Mouse (Mus musculus): ENCODE data around the gene Car12. TPM values are rescaled to one million over a fixed set of nuclear protein-coding genes. Genes with fewer than 3 reads are reported as not detected.
A peak's percentile ranks its signal among the peaks of the same experiment; 100 is the strongest.
"Not testable (repeated sequence)": the region's sequence is repeated elsewhere in the genome, so short reads cannot be mapped to it uniquely, and the experiment has no call there.

The Car12 gene
- total RNA-seq, 2 experiments from 2014 or later: 1.4 to 4.3 TPM

GRCm38 (mm10) chr9:66752849-66753248 is 39.4 kb downstream of the Car12 start:
- no peak for ATAC-seq (replicated peaks; ENCODE audit: poor library complexity, severe bottlenecking)

- ATAC-seq (replicated peaks; ENCODE audit: poor library complexity, severe bottlenecking): no peak
Measured at GRCm38 (mm10) chr9:66760991-66761390, 47.5 kb downstream of the Car12 start.

- ATAC-seq (replicated peaks; ENCODE audit: poor library complexity, severe bottlenecking): no peak
Measured at GRCm38 (mm10) chr9:66768721-66769120, 55.2 kb downstream of the Car12 start.

GRCm38 (mm10) chr9:66769275-66769674 is 55.8 kb downstream of the Car12 start:
- no peak for ATAC-seq (replicated peaks; ENCODE audit: poor library complexity, severe bottlenecking)

- ATAC-seq (replicated peaks; ENCODE audit: poor library complexity, severe bottlenecking): no peak
Measured at GRCm38 (mm10) chr9:66770701-66771100, 57.2 kb downstream of the Car12 start.

GRCm38 (mm10) chr9:66784552-66784951 is 71.1 kb downstream of the Car12 start:
- ATAC-seq (replicated peaks; ENCODE audit: poor library complexity, severe bottlenecking): peak; percentile 53

GRCm38 (mm10) chr9:66787821-66788220 is 74.3 kb downstream of the Car12 start:
- ATAC-seq (replicated peaks; ENCODE audit: poor library complexity, severe bottlenecking): peak; percentile 35; the same call in 1 of the 2 replicates

- no peak for ATAC-seq (replicated peaks; ENCODE audit: poor library complexity, severe bottlenecking)
Measured at GRCm38 (mm10) chr9:66794629-66795463, 81.4 kb downstream of the Car12 start.

GRCm38 (mm10) chr9:66795464-66796324 is 82.2 kb downstream of the Car12 start, which contains the start of gene Aph1b:
TSS of gene Aph1b (minus strand) at chr9:66795490.
- peak; percentile 90 for ATAC-seq (replicated peaks; ENCODE audit: poor library complexity, severe bottlenecking)

GRCm38 (mm10) chr9:66796739-66797138 is 83.3 kb downstream of the Car12 start, which contains the start of gene Gm10647:
TSS of gene Gm10647 (plus strand) at chr9:66797039.
- ATAC-seq (replicated peaks; ENCODE audit: poor library complexity, severe bottlenecking): no peak

- ATAC-seq (replicated peaks; ENCODE audit: poor library complexity, severe bottlenecking): peak; percentile 27
Measured at GRCm38 (mm10) chr9:66801947-66802346, 88.5 kb downstream of the Car12 start.

- ATAC-seq (replicated peaks; ENCODE audit: poor library complexity, severe bottlenecking): not testable (repeated sequence)
Measured at GRCm38 (mm10) chr9:66805951-66806350, 92.5 kb downstream of the Car12 start.

- no peak for ATAC-seq (replicated peaks; ENCODE audit: poor library complexity, severe bottlenecking)
Measured at GRCm38 (mm10) chr9:66813392-66813791, 99.9 kb downstream of the Car12 start.

Other genes starting within 250 kb of the Car12 start
- 0.60 TPM in 1 of 2 replicates, not detected in the other for gene Fbxl22, start 199.1 kb upstream of the Car12 start, total RNA-seq (2014; fragmentation: Nextera tagmentation)
- gene Fbxl22, start 199.1 kb upstream of the Car12 start, total RNA-seq (2017): 0.62 and 1.0 TPM in 2 replicates
- 37.4 and 72.1 TPM in 2 replicates for gene Usp3, start 120.5 kb upstream of the Car12 start, total RNA-seq (2014; fragmentation: Nextera tagmentation)
- gene Usp3, start 120.5 kb upstream of the Car12 start, total RNA-seq (2017): 50.4 and 55.5 TPM in 2 replicates
- gene Aph1b, start 81.8 kb downstream of the Car12 start, total RNA-seq (2014; fragmentation: Nextera tagmentation): 0.98 and 1.2 TPM in 2 replicates
- gene Aph1b, start 81.8 kb downstream of the Car12 start, total RNA-seq (2017): 1.6 and 1.9 TPM in 2 replicates
- not detected in 2 replicates for gene Gm10647, start 83.4 kb downstream of the Car12 start, total RNA-seq (2014; fragmentation: Nextera tagmentation)
- not detected in 2 replicates for gene Gm10647, start 83.4 kb downstream of the Car12 start, total RNA-seq (2017)
- 3.8 and 9.0 TPM in 2 replicates for gene Aph1c, start 121.0 kb downstream of the Car12 start, total RNA-seq (2014; fragmentation: Nextera tagmentation)
- 1.9 and 4.9 TPM in 2 replicates for gene Aph1c, start 121.0 kb downstream of the Car12 start, total RNA-seq (2017)
- 37.5 and 39.6 TPM in 2 replicates for gene Rab8b, start 206.0 kb downstream of the Car12 start, total RNA-seq (2014; fragmentation: Nextera tagmentation)
- 75.2 and 76.0 TPM in 2 replicates for gene Rab8b, start 206.0 kb downstream of the Car12 start, total RNA-seq (2017)
- gene Rps27l, start 232.4 kb downstream of the Car12 start, total RNA-seq (2014; fragmentation: Nextera tagmentation): 960 and 1,103 TPM in 2 replicates
- gene Rps27l, start 232.4 kb downstream of the Car12 start, total RNA-seq (2017): 140 and 187 TPM in 2 replicates